Mouse (Mus musculus): ENCODE data around the gene Emilin2. TPM values are rescaled to one million over a fixed set of nuclear protein-coding genes. Genes with fewer than 3 reads are reported as not detected.

The Emilin2 gene
- polyA plus RNA-seq, 1 experiment from 2014 or later = 0.72 TPM

GRCm38 (mm10) chr17:71238494-71238893 is 73.3 kb downstream of the Emilin2 start:
- no peak overlapping the region for H3K9ac ChIP-seq (ENCODE audit: low read length)
- no peaks in the 10 kb centered on the region for H3K27me3 ChIP-seq (replicated peaks; ENCODE audit: control insufficient read depth, insufficient read depth, low read length)
- DNase-seq (ENCODE audit: low spot score) (no peak), ATAC-seq (no peak)
- no peak overlapping the region for H3K27ac ChIP-seq (ENCODE audit: low read depth, low read length)
- H3K4me2 ChIP-seq (ENCODE audit: low read length) = no peak overlapping the region
- no peaks in the 10 kb centered on the region for H3K9me3 ChIP-seq (replicated peaks; ENCODE audit: control insufficient read depth, low read length)
- 96% methylated on average over 7 of the region's 7 CpGs for WGBS
- H3K4me1 ChIP-seq (ENCODE audit: control insufficient read depth, insufficient read depth, low read length) = no peaks in the 10 kb centered on the region
- H3K36me3 ChIP-seq (ENCODE audit: control insufficient read depth, insufficient read depth, low read length) = peaks cover 78% of the 10 kb centered on the region
- no peak overlapping the region for H3K4me3 ChIP-seq (ENCODE audit: low read depth, low read length)

DNA sequence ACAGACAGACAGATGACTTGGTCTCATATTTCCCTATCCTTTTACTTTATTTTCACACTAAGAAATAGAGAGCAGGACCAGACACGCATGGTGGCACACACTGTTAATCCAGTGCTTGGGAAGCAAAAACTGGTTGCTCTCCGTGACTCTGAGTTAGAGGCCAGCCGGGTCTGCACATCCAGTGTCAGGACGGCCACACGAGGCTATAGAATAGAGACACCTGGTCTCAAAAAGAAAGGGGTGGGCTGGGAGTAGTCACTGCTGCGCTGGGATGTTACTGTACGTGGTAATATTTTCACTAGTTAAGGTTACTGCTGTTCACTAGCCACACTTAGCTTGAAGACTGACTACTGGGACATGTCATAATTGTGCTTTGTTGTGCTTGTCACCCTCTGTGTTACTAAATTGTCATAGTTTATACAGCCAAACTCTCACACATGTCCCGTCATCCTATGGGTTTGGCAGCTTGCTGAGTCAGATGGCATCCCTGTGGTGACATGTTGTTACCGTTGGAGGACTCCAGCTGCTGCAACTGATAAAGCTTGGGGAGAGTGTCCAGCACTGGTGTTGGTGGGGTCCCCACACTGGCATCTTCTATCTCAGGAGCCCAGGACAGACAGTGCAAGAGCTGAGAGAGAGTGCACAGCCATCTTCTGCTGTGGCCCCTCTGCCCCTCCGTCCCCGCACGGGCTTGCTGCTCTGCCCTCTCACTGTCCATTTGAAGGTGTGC is 76.4 kb downstream of the Emilin2 start:
- no peak overlapping the region for H3K4me2 ChIP-seq (ENCODE audit: low read length)
- ATAC-seq (no peak), DNase-seq (ENCODE audit: low spot score) (no peak)
- H3K9me3 ChIP-seq (replicated peaks; ENCODE audit: control insufficient read depth, low read length) = no peaks in the 10 kb centered on the region
- H3K27ac ChIP-seq (ENCODE audit: low read depth, low read length) = no peak overlapping the region
- no peaks in the 10 kb centered on the region for H3K27me3 ChIP-seq (replicated peaks; ENCODE audit: control insufficient read depth, insufficient read depth, low read length)
- 89% methylated on average over 12 of the region's 12 CpGs for WGBS
- H3K9ac ChIP-seq (ENCODE audit: low read length) = no peak overlapping the region
- peaks cover 66% of the 10 kb centered on the region for H3K36me3 ChIP-seq (ENCODE audit: control insufficient read depth, insufficient read depth, low read length)
- no peaks in the 10 kb centered on the region for H3K4me1 ChIP-seq (ENCODE audit: control insufficient read depth, insufficient read depth, low read length)
- H3K4me3 ChIP-seq (ENCODE audit: low read depth, low read length) = no peak overlapping the region

DNA sequence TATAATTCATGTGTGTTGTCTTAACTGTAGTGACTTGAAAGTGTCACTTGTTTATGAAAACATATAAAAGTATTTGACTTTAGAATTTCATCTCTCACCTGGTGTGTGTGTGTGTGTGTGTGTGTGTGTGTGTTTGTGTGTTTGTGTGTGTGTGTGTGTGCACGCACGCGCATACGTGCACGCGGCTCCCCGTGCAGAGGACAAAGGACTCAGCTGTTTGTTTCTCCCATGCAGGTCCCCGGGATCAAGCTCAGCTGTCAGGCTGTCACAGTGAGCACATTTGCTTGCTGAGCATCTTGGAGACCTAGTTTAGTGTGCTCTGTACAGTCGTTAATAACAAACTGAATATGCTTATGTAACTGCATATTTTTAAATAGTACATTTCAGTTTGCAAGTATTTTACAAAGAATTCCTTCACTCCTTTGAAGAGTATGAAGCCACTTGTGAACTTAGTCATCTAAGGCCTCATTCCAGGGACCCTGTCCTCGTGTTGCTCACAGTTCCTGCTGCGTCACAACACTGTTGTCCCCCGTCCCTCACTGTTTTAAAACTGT is 77.7 kb downstream of the Emilin2 start:
- no peaks in the 10 kb centered on the region for H3K9me3 ChIP-seq (replicated peaks; ENCODE audit: control insufficient read depth, low read length)
- no peak overlapping the region for H3K4me3 ChIP-seq (ENCODE audit: low read depth, low read length)
- no peaks in the 10 kb centered on the region for H3K27me3 ChIP-seq (replicated peaks; ENCODE audit: control insufficient read depth, insufficient read depth, low read length)
- no peak overlapping the region for H3K27ac ChIP-seq (ENCODE audit: low read depth, low read length)
- no peak overlapping the region for H3K4me2 ChIP-seq (ENCODE audit: low read length)
- H3K36me3 ChIP-seq (ENCODE audit: control insufficient read depth, insufficient read depth, low read length) = peaks cover 66% of the 10 kb centered on the region
- H3K4me1 ChIP-seq (ENCODE audit: control insufficient read depth, insufficient read depth, low read length) = no peaks in the 10 kb centered on the region
- no peak overlapping the region for H3K9ac ChIP-seq (ENCODE audit: low read length)
- 93% methylated on average over 12 of the region's 12 CpGs for WGBS
- no peak for DNase-seq (ENCODE audit: low spot score)
- no peak for ATAC-seq

- no peak overlapping the region for H3K9ac ChIP-seq (ENCODE audit: low read length)
- no peak overlapping the region for H3K4me3 ChIP-seq (ENCODE audit: low read depth, low read length)
- 98% methylated on average over 4 of the region's 4 CpGs for WGBS
- DNase-seq (ENCODE audit: low spot score) (no peak), ATAC-seq (no peak)
- no peaks in the 10 kb centered on the region for H3K27me3 ChIP-seq (replicated peaks; ENCODE audit: control insufficient read depth, insufficient read depth, low read length)
- H3K4me1 ChIP-seq (ENCODE audit: control insufficient read depth, insufficient read depth, low read length) = no peaks in the 10 kb centered on the region
- no peaks in the 10 kb centered on the region for H3K9me3 ChIP-seq (replicated peaks; ENCODE audit: control insufficient read depth, low read length)
- peaks cover 58% of the 10 kb centered on the region for H3K36me3 ChIP-seq (ENCODE audit: control insufficient read depth, insufficient read depth, low read length)
- no peak overlapping the region for H3K4me2 ChIP-seq (ENCODE audit: low read length)
- H3K27ac ChIP-seq (ENCODE audit: low read depth, low read length) = no peak overlapping the region
Measured at GRCm38 (mm10) chr17:71233210-71233609, 78.6 kb downstream of the Emilin2 start.

GRCm38 (mm10) chr17:71231998-71232397 is 79.8 kb downstream of the Emilin2 start:
- H3K4me3 ChIP-seq (ENCODE audit: low read depth, low read length) = no peak overlapping the region
- WGBS = 82% methylated on average over 2 of the region's 2 CpGs
- H3K27ac ChIP-seq (ENCODE audit: low read depth, low read length) = no peak overlapping the region
- ATAC-seq (no peak), DNase-seq (ENCODE audit: low spot score) (no peak)
- H3K4me2 ChIP-seq (ENCODE audit: low read length) = no peak overlapping the region
- H3K9me3 ChIP-seq (replicated peaks; ENCODE audit: control insufficient read depth, low read length) = no peaks in the 10 kb centered on the region
- no peaks in the 10 kb centered on the region for H3K27me3 ChIP-seq (replicated peaks; ENCODE audit: control insufficient read depth, insufficient read depth, low read length)
- no peak overlapping the region for H3K9ac ChIP-seq (ENCODE audit: low read length)
- H3K36me3 ChIP-seq (ENCODE audit: control insufficient read depth, insufficient read depth, low read length) = peaks cover 47% of the 10 kb centered on the region
- no peaks in the 10 kb centered on the region for H3K4me1 ChIP-seq (ENCODE audit: control insufficient read depth, insufficient read depth, low read length)

DNA sequence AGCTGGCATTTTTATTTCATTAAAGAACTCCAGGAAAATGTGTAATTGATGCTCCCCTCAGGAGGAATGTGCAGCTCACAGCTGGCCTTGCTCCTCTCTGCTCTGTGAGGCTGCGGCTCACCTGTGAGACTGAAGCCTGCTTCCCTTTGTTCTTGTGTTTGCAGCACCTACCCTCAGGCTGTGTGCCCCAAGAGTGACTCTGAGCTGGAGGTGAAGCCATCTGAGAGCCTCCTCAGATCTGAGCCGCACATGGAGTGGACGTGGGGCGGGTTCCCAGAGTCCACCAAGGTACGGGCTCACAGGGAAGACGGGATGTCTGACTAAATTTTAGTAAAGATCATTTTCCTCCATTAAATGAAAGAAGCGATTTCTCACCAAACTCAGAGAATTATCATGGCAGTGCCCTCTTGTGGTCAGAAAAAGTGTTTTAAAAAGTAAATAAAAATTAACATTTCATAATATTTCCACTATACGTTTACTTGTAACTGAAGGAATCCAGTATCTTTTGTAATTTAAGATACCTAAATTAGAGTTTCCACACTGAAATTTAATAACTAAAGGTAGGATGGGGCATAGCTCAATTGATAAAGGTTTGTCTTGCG is 81.6 kb downstream of the Emilin2 start:
- no peak overlapping the region for H3K27ac ChIP-seq (ENCODE audit: low read depth, low read length)

DNA sequence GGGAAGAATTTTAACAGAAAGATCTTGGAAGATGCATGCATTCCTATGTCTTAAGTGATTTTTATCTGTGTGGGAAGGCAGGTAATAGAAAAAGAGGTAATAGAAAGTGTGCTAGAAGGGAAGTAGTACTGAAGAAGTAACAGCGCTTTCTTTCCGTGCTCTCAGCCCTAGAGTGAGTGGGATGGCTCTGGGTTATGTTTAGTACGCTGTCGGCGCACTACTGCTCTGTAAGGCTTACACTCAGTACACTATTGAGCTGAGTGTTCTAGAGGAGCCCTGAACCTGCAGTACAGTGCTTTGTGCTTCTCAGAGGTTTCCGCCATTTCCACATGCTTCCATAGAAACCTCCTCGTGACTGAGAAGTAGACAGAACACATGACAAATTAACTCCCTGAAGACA is 83.1 kb downstream of the Emilin2 start:
- Histone ChIP-seq H3K27ac (ENCODE audit: low read depth, low read length) (no peak overlapping the region), H3K9ac (ENCODE audit: low read length) (no peak overlapping the region), H3K9me3 (replicated peaks; ENCODE audit: control insufficient read depth, low read length) (no peaks in the 10 kb centered on the region), H3K27me3 (replicated peaks; ENCODE audit: control insufficient read depth, insufficient read depth, low read length) (no peaks in the 10 kb centered on the region), H3K4me2 (ENCODE audit: low read length) (no peak overlapping the region), H3K4me3 (ENCODE audit: low read depth, low read length) (no peak overlapping the region), H3K4me1 (ENCODE audit: control insufficient read depth, insufficient read depth, low read length) (no peaks in the 10 kb centered on the region), H3K36me3 (ENCODE audit: control insufficient read depth, insufficient read depth, low read length) (peaks cover 28% of the 10 kb centered on the region)
- DNase-seq (ENCODE audit: low spot score) (no peak), ATAC-seq (no peak)
- 88% methylated on average over 7 of the region's 7 CpGs for WGBS

More for the DNA sequence above, 81.6 kb downstream of the Emilin2 start:
- Histone ChIP-seq H3K4me1 (ENCODE audit: control insufficient read depth, insufficient read depth, low read length) (no peaks in the 10 kb centered on the region), H3K9ac (ENCODE audit: low read length) (no peak overlapping the region), H3K4me3 (ENCODE audit: low read depth, low read length) (no peak overlapping the region), H3K4me2 (ENCODE audit: low read length) (no peak overlapping the region), H3K27me3 (replicated peaks; ENCODE audit: control insufficient read depth, insufficient read depth, low read length) (no peaks in the 10 kb centered on the region), H3K9me3 (replicated peaks; ENCODE audit: control insufficient read depth, low read length) (no peaks in the 10 kb centered on the region), H3K36me3 (ENCODE audit: control insufficient read depth, insufficient read depth, low read length) (peaks cover 36% of the 10 kb centered on the region)
- ATAC-seq (no peak), DNase-seq (ENCODE audit: low spot score) (peak; percentile 55)
- 82% methylated on average over 9 of the region's 9 CpGs for WGBS

GRCm38 (mm10) chr17:71227128-71227895 is 84.5 kb downstream of the Emilin2 start:
- no peak overlapping the region for H3K27ac ChIP-seq (ENCODE audit: low read depth, low read length)
- H3K36me3 ChIP-seq (ENCODE audit: control insufficient read depth, insufficient read depth, low read length) = peaks cover 22% of the 10 kb centered on the region
- no peaks in the 10 kb centered on the region for H3K4me1 ChIP-seq (ENCODE audit: control insufficient read depth, insufficient read depth, low read length)
- WGBS = 87% methylated on average over 9 of the region's 9 CpGs
- ATAC-seq (no peak), DNase-seq (ENCODE audit: low spot score) (no peak)
- H3K9me3 ChIP-seq (replicated peaks; ENCODE audit: control insufficient read depth, low read length) = no peaks in the 10 kb centered on the region
- H3K4me2 ChIP-seq (ENCODE audit: low read length) = no peak overlapping the region
- no peak overlapping the region for H3K9ac ChIP-seq (ENCODE audit: low read length)
- no peaks in the 10 kb centered on the region for H3K27me3 ChIP-seq (replicated peaks; ENCODE audit: control insufficient read depth, insufficient read depth, low read length)
- no peak overlapping the region for H3K4me3 ChIP-seq (ENCODE audit: low read depth, low read length)
